Mouse (Mus musculus) erythroblast, embryonic 14.5 days (primary cell): ENCODE data around the gene Lyg1.

Experiments
- GATA1 ChIP-seq: IDR thresholded peaks from 2 replicates; pipeline ENCODE4 v1.6.1; 2012; ENCODE audit warnings: low read length, inconsistent platforms, mixed read lengths
- TAL1 ChIP-seq: IDR thresholded peaks from 3 replicates; pipeline ENCODE4 v1.6.1; 2012; ENCODE audit warnings: low read length, inconsistent platforms, mixed read lengths

DNA sequence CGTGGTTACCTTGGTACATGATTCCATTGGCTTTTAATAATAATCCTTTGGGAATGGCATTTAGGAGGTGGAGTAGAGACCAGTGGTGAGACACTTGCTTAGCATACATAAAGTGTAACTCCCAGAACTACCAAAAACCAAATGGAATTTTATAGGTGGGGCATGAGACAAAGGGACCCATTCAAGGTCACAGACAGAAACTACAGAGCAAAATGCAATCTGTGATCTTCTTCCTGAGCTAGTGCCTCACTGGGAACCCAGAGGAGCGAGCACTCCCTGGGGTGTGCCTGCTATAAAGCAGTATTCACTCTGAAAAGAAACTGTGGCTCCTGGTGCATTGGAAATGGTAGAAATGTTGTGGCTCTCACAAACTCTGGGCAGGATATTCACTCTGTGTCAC is 8.7 kb downstream of the Lyg1 start:
- TF ChIP-seq GATA1 (no peak), TAL1 (no peak)
